Mouse (Mus musculus) heart, postnatal 0 days (tissue): ENCODE measurements around the gene Gata2. TPM values are rescaled to one million over a fixed set of nuclear protein-coding genes. Genes with fewer than 3 reads are reported as not detected.

ENCODE experiments used
- ATAC-seq: fragments of 200-750 bp; cut with Nextera tagmentation; 2 replicates; pipeline ENCODE4 v1.8.0; 2017; ENCODE audit warnings: low read depth, moderate number of reproducible peaks, moderate library complexity; ENCODE audit not compliant: insufficient read depth
- DNase-seq: peaks from one replicate; pipeline ENCODE4 v3.0.0-alpha.2; 2016; ENCODE audit warnings: low spot score
- H3K27ac ChIP-seq: fragments of 300-500 bp; sonication (generic); 2 replicates; pipeline ENCODE4 v1.5.1; 2014; ENCODE audit warnings: low read depth, mild to moderate bottlenecking
- H3K27me3 ChIP-seq: fragments of 300-500 bp; sonication (generic); 2 replicates; pipeline ENCODE4 v1.6.1; 2014; ENCODE audit warnings: low read length, mixed read lengths; ENCODE audit not compliant: control insufficient read depth, insufficient read depth
- H3K36me3 ChIP-seq: fragments of 300-500 bp; sonication (generic); replicated peaks from 2 replicates; pipeline ENCODE4 v1.6.1; 2014; ENCODE audit warnings: low read length, mixed read lengths; ENCODE audit not compliant: control insufficient read depth, insufficient read depth
- H3K4me1 ChIP-seq: fragments of 300-500 bp; sonication (generic); 2 replicates; pipeline ENCODE4 v1.6.1; 2014; ENCODE audit warnings: antibody characterized with exemption; ENCODE audit not compliant: control insufficient read depth, insufficient read depth
- H3K4me2 ChIP-seq: fragments of 300-500 bp; sonication (generic); 2 replicates; pipeline ENCODE4 v1.6.1; 2014; ENCODE audit warnings: low read depth, mild to moderate bottlenecking, low read length, moderate library complexity
- H3K4me3 ChIP-seq: fragments of 300-500 bp; sonication (generic); 2 replicates; pipeline ENCODE4 v1.5.1; 2014; ENCODE audit warnings: low read depth, low read length
- H3K9ac ChIP-seq: fragments of 300-500 bp; sonication (generic); replicated peaks from 2 replicates; pipeline ENCODE4 v1.6.1; 2014; ENCODE audit warnings: low read depth, low read length, mixed read lengths
- H3K9me3 ChIP-seq: fragments of 300-500 bp; sonication (generic); replicated peaks from 2 replicates; pipeline ENCODE4 v1.6.1; 2016; ENCODE audit warnings: low read length; ENCODE audit not compliant: control insufficient read depth
- CTCF ChIP-seq: IDR thresholded peaks from 2 replicates; pipeline ENCODE4 v1.5.1; 2016; ENCODE audit warnings: antibody characterized with exemption, control low read depth, low read depth
- EP300 ChIP-seq: IDR thresholded peaks from 2 replicates; pipeline ENCODE4 v1.6.1; 2016; ENCODE audit warnings: antibody characterized with exemption, low read depth
- WGBS: fragments of 180-500 bp; shearing (Covaris S2); extraction: QIAGEN DNeasy Blood & Tissue Kit; methylation state at CpG from one replicate; pipeline ENCODE4 v1.1.7; 2014; 5-methylcytosine and 5-hydroxymethylcytosine counted together
- polyA plus RNA-seq: library from polyadenylated mRNA; unstranded; fragments of >200 nt; fragmentation: Nextera tagmentation; extraction: Ambion mirVana; gene quantifications from 2 replicates; pipeline ENCODE4 v1.2.1, GENCODE M21; 2015
- total RNA-seq: library from RNA; depleted of rRNA; stranded (reverse); fragments of >200 nt; gene quantifications from 2 replicates; pipeline ENCODE4 v1.2.3, GENCODE M21; 2014; ENCODE audit warnings: low replicate concordance

Gata2 gene
- total and polyA plus RNA-seq, 2 experiments from 2014 or later, result 16.0 to 17.7 TPM

- Histone ChIP-seq H3K36me3 (no peaks in the 10 kb centered on the region), H3K9ac (no peak overlapping the region), H3K9me3 (0 out of 2 replicates have a peak, but pooled peaks cover 4% of the 10 kb centered on the region), H3K4me3 (no peak overlapping the region), H3K4me1 (no peaks in the 10 kb centered on the region), H3K27me3 (no peaks in the 10 kb centered on the region), H3K27ac (no peak overlapping the region), H3K4me2 (no peak overlapping the region)
- WGBS, result 53% methylated on average over 6 of the region's 6 CpGs
- no peak for TF ChIP-seq CTCF
- ATAC-seq, result no peak
- DNase-seq, result no peak
Observed at GRCm38 (mm10) chr6:88215797-88216196, 22.1 kb downstream of the Gata2 start.

- ATAC-seq, result no peak
- no peak for TF ChIP-seq EP300
- TF ChIP-seq CTCF, result no peak
Observed at GRCm38 (mm10) chr6:88216199-88216598, 22.5 kb downstream of the Gata2 start.

GRCm38 (mm10) chr6:88219094-88219493 is 25.4 kb downstream of the Gata2 start:
- 0 out of 2 replicates have a peak, but pooled peaks cover 4% of the 10 kb centered on the region for H3K9me3 ChIP-seq
- 0 out of 2 replicates have a peak, but pooled peaks cover 6% of the 10 kb centered on the region for H3K27me3 ChIP-seq
- H3K4me3 ChIP-seq, result no peak overlapping the region
- DNase-seq, result no peak
- H3K27ac ChIP-seq, result no peak overlapping the region
- H3K9ac ChIP-seq, result no peak overlapping the region
- H3K4me2 ChIP-seq, result no peak overlapping the region
- H3K4me1 ChIP-seq, result no peaks in the 10 kb centered on the region
- H3K36me3 ChIP-seq, result no peaks in the 10 kb centered on the region
- no peak for TF ChIP-seq CTCF
- TF ChIP-seq EP300, result no peak
- WGBS, result 11% methylated on average over 4 of the region's 4 CpGs
- no peak for ATAC-seq

More at GRCm38 (mm10) chr6:88216199-88216598, 22.5 kb downstream of the Gata2 start:
- Histone ChIP-seq H3K36me3 (no peaks in the 10 kb centered on the region), H3K4me1 (no peaks in the 10 kb centered on the region), H3K4me2 (no peak overlapping the region), H3K27ac (no peak overlapping the region), H3K9me3 (0 out of 2 replicates have a peak, but pooled peaks cover 4% of the 10 kb centered on the region), H3K27me3 (no peaks in the 10 kb centered on the region), H3K9ac (no peak overlapping the region), H3K4me3 (no peak overlapping the region)
- DNase-seq, result no peak
- WGBS, result 65% methylated on average over 4 of the region's 4 CpGs

- Histone ChIP-seq H3K4me2 (no peak within 1 kb of the TSS), H3K9ac (no peak within 1 kb of the TSS), H3K27me3 (peaks cover 14% of the 10 kb centered on the region; the same call in 1 of the 2 replicates), H3K36me3 (no peaks in the 10 kb centered on the region), H3K4me1 (no peaks in the 10 kb centered on the region), H3K27ac (no peak within 1 kb of the TSS), H3K4me3 (no peak within 1 kb of the TSS), H3K9me3 (0 out of 2 replicates have a peak, but pooled peaks cover 4% of the 10 kb centered on the region)
- ATAC-seq (no peak), DNase-seq (no peak)
- 57% methylated on average over 10 of the region's 10 CpGs for WGBS
- no peak for TF ChIP-seq EP300
- TF ChIP-seq CTCF, result no peak
Observed at GRCm38 (mm10) chr6:88221968-88222367, 28.3 kb downstream of the Gata2 start, which contains the start of gene Dnajb8. Gene Dnajb8, plus strand, starts transcription at chr6:88222268.

GRCm38 (mm10) chr6:88226570-88226994 is 32.9 kb downstream of the Gata2 start:
- no peak overlapping the region for H3K27ac ChIP-seq
- H3K9me3 ChIP-seq, result no peaks in the 10 kb centered on the region
- no peaks in the 10 kb centered on the region for H3K4me1 ChIP-seq
- no peak overlapping the region for H3K4me3 ChIP-seq
- DNase-seq (no peak), ATAC-seq (no peak)
- H3K4me2 ChIP-seq, result no peak overlapping the region
- 25% methylated on average over 5 of the region's 5 CpGs for WGBS
- H3K36me3 ChIP-seq, result no peaks in the 10 kb centered on the region
- H3K27me3 ChIP-seq, result peaks cover 27% of the 10 kb centered on the region; the same call in 1 of the 2 replicates
- H3K9ac ChIP-seq, result no peak overlapping the region
- TF ChIP-seq EP300 (no peak), CTCF (no peak)

- peaks cover 27% of the 10 kb centered on the region; the same call in 1 of the 2 replicates for H3K27me3 ChIP-seq
- no peak overlapping the region for H3K4me3 ChIP-seq
- no peaks in the 10 kb centered on the region for H3K4me1 ChIP-seq
- no peak overlapping the region for H3K4me2 ChIP-seq
- TF ChIP-seq EP300 (no peak), CTCF (no peak)
- H3K27ac ChIP-seq, result no peak overlapping the region
- H3K36me3 ChIP-seq, result no peaks in the 10 kb centered on the region
- WGBS, result 61% methylated on average over 7 of the region's 7 CpGs
- H3K9me3 ChIP-seq, result no peaks in the 10 kb centered on the region
- DNase-seq (no peak), ATAC-seq (no peak)
- no peak overlapping the region for H3K9ac ChIP-seq
Observed at GRCm38 (mm10) chr6:88227537-88227936, 33.8 kb downstream of the Gata2 start.
